Mouse (Mus musculus): Measurements from ENCODE around the gene Robo2. TPM values are rescaled to one million over a fixed set of nuclear protein-coding genes. Genes with fewer than 3 reads are reported as not detected.

Gene Robo2
- 102 and 112 TPM in 2 replicates for polyA plus RNA-seq (2015; fragmentation: Nextera tagmentation; extraction: Ambion mirVana)

- Histone ChIP-seq H3K9ac (replicated peaks) (peak within 1 kb of the TSS; percentile 82), H3K4me3 (peak within 1 kb of the TSS; percentile 74), H3K36me3 (no peaks in the 10 kb centered on the region), H3K27ac (replicated peaks) (peak within 1 kb of the TSS; percentile 92), H3K4me1 (peaks cover 6% of the 10 kb centered on the region), H3K4me2 (replicated peaks) (peak within 1 kb of the TSS; percentile 94), H3K27me3 (no peaks in the 10 kb centered on the region), H3K9me3 (no peaks in the 10 kb centered on the region)
- under 1% methylated on average over 43 of the region's 43 CpGs for WGBS
- peak; percentile 84 for ATAC-seq (replicated peaks)
These were observed at the start of gene Robo2 for GRCm38 (mm10) chr16:74411481-74412251. Gene Robo2 (minus strand): TSS chr16:74411825.

DNA sequence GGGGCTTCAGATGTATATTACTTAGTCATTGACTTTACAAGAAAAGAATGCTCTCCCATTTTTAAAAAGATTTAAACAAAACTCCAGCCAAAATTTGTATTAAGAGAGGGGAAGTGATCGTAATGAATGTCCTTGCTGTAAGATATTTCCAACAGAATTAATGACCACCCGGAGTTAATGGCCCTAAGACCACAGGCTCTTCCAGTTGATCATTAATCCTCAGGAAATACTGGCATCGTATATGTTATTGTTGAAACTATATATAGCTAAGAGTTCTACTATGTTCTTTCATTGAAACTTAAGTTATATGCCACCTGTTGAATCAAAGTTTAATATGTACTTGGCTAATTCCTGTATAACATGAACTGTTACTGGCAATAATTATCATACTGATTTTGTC, 46.5 kb upstream of the Robo2 start:
- WGBS = 89% methylated on average over 3 of the region's 3 CpGs
- H3K36me3 ChIP-seq = no peaks in the 10 kb centered on the region
- H3K27ac ChIP-seq (replicated peaks) = no peak overlapping the region
- H3K9me3 ChIP-seq = no peaks in the 10 kb centered on the region
- ATAC-seq (replicated peaks) = no peak
- no peak overlapping the region for H3K4me2 ChIP-seq (replicated peaks)
- H3K27me3 ChIP-seq = no peaks in the 10 kb centered on the region
- H3K4me3 ChIP-seq = no peak overlapping the region
- no peak overlapping the region for H3K9ac ChIP-seq (replicated peaks)
- peaks cover 15% of the 10 kb centered on the region for H3K4me1 ChIP-seq

- Histone ChIP-seq H3K4me3 (no peak overlapping the region), H3K4me1 (peaks cover 12% of the 10 kb centered on the region), H3K27ac (replicated peaks) (no peak overlapping the region), H3K9ac (replicated peaks) (no peak overlapping the region), H3K27me3 (no peaks in the 10 kb centered on the region), H3K4me2 (replicated peaks) (no peak overlapping the region), H3K9me3 (no peaks in the 10 kb centered on the region), H3K36me3 (no peaks in the 10 kb centered on the region)
- WGBS = 83% methylated on average over 8 of the region's 8 CpGs
- ATAC-seq (replicated peaks) = no peak
These were observed 46.1 kb upstream of the Robo2 start for GRCm38 (mm10) chr16:74457736-74458135.

DNA sequence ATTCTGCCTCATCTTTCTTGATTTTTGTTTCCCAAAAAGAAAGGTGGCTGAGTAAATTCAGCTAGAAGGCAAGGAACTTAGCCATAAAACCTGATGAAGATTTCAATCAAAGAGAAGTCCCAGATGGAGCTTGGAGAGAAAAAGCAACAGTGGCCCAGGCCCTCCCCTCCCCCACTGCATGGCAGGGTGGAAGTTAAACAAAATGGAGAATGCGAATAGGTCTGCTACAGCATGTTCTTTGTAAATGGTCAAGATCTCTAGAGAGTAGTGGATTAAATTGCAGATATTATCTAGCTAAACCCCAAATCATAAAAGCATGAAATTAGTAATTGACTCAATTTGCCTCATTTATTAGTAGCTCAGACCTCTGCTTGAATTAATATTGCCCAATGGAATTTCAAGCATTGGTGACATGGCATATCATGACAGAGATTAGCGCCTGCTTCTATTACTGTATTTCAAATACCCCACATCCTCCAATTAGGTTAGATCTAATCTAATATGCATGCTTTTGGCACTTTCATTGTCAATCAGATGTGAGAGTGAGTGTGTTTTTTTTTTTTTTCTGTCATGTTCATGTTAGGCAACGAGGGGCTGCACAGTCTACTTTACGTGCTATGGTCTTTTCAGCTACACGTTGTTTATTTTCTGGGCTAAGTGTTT, 45.3 kb upstream of the Robo2 start:
- Histone ChIP-seq H3K9me3 (no peaks in the 10 kb centered on the region), H3K36me3 (no peaks in the 10 kb centered on the region), H3K27me3 (no peaks in the 10 kb centered on the region), H3K9ac (replicated peaks) (no peak overlapping the region), H3K27ac (replicated peaks) (peak overlapping the region; percentile 46), H3K4me1 (peaks cover 12% of the 10 kb centered on the region), H3K4me2 (replicated peaks) (no peak overlapping the region), H3K4me3 (no peak overlapping the region)
- ATAC-seq (replicated peaks) = peak; percentile 29; the same call in 1 of the 2 replicates
- WGBS = 41% methylated on average over 5 of the region's 5 CpGs

GRCm38 (mm10) chr16:74455179-74455578, 43.6 kb upstream of the Robo2 start:
- Histone ChIP-seq H3K27ac (replicated peaks) (no peak overlapping the region), H3K27me3 (no peaks in the 10 kb centered on the region), H3K4me1 (peaks cover 12% of the 10 kb centered on the region), H3K4me2 (replicated peaks) (no peak overlapping the region), H3K9me3 (no peaks in the 10 kb centered on the region), H3K9ac (replicated peaks) (no peak overlapping the region), H3K4me3 (no peak overlapping the region), H3K36me3 (no peaks in the 10 kb centered on the region)
- no peak for ATAC-seq (replicated peaks)
- 24% methylated on average over 2 of the region's 2 CpGs for WGBS

- WGBS = 80% methylated on average over 4 of the region's 4 CpGs
- no peak overlapping the region for H3K4me2 ChIP-seq (replicated peaks)
These were observed 36.4 kb upstream of the Robo2 start for GRCm38 (mm10) chr16:74448025-74448424.

GRCm38 (mm10) chr16:74427071-74427470, 15.4 kb upstream of the Robo2 start:
- no peaks in the 10 kb centered on the region for H3K27me3 ChIP-seq
- H3K9ac ChIP-seq (replicated peaks) = no peak overlapping the region
- no peak overlapping the region for H3K4me3 ChIP-seq
- H3K27ac ChIP-seq (replicated peaks) = no peak overlapping the region
- ATAC-seq (replicated peaks) = no peak
- 12% methylated on average over 2 of the region's 2 CpGs for WGBS
- H3K36me3 ChIP-seq = no peaks in the 10 kb centered on the region
- H3K4me1 ChIP-seq = no peaks in the 10 kb centered on the region
- no peaks in the 10 kb centered on the region for H3K9me3 ChIP-seq
- H3K4me2 ChIP-seq (replicated peaks) = no peak overlapping the region

More at GRCm38 (mm10) chr16:74448025-74448424, 36.4 kb upstream of the Robo2 start:
- Histone ChIP-seq H3K27me3 (no peaks in the 10 kb centered on the region), H3K9me3 (no peaks in the 10 kb centered on the region), H3K4me3 (no peak overlapping the region), H3K9ac (replicated peaks) (no peak overlapping the region), H3K36me3 (no peaks in the 10 kb centered on the region), H3K27ac (replicated peaks) (no peak overlapping the region), H3K4me1 (no peaks in the 10 kb centered on the region)
- no peak for ATAC-seq (replicated peaks)

DNA sequence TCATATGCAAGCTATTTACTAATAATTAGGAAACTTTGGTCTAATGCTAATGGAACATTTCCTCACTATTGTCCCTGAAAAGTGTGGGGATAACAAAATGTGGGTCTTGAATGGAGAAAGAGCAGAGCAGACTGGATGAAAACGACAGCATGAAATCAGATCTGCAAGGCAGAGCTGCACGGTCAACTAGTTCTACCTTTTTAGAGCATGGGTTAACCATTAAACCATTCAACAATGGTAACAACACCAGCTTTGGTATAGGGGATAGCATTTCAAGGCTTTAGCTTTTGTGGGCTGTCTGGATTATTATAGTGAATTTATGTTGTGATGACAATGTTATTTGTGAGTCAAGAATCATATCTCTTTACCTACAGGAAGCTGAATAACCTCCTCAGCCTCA, 8.7 kb upstream of the Robo2 start:
- no peak overlapping the region for H3K4me3 ChIP-seq
- H3K27ac ChIP-seq (replicated peaks) = no peak overlapping the region
- WGBS = 76% methylated on average over 2 of the region's 2 CpGs
- H3K36me3 ChIP-seq = no peaks in the 10 kb centered on the region
- H3K9me3 ChIP-seq = no peaks in the 10 kb centered on the region
- H3K4me1 ChIP-seq = no peaks in the 10 kb centered on the region
- H3K4me2 ChIP-seq (replicated peaks) = no peak overlapping the region
- H3K9ac ChIP-seq (replicated peaks) = no peak overlapping the region
- ATAC-seq (replicated peaks) = no peak
- no peaks in the 10 kb centered on the region for H3K27me3 ChIP-seq

DNA sequence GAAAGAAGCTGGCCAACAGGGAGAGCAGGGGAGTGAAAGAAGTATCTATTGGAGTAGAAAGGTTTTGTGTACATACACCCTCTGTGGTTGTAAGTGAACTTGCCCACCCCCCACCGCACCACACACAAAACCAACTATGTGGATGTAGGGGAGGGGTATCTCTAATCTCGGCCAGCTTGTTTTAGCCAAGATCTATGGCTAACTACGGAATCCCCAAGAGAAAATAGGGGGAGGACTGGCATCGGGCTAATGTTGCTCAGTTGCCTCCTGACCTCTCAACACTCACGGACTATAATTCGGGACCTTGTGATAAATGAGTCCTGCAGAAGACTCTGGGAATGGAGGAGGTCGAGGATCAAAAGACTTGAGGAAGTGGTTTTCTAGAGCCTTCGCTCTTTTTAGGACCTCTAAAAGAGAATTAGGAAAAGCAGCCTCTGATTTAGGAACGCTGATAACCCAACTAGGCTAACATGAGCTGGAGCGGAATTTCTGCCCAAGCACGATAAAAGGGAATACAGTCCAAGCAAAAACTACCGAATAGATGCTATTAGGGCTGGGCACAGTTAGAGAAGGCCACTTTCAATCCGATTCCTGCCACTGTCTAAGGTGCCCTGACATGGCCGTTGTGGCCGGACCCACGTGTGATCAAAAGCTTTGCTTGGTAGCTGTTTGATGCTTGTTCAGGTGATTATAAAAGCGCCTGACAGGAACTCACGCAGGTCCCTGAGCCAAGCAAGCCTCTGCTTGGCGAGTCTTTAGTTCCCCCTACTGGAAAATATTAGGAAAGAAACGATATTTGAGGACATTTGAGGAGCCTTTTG, 1.1 kb upstream of the Robo2 start:
- H3K27me3 ChIP-seq = no peaks in the 10 kb centered on the region
- peak overlapping the region; percentile 92 for H3K27ac ChIP-seq (replicated peaks)
- peaks cover 6% of the 10 kb centered on the region for H3K4me1 ChIP-seq
- H3K36me3 ChIP-seq = no peaks in the 10 kb centered on the region
- H3K4me3 ChIP-seq = peak overlapping the region; percentile 74
- WGBS = under 1% methylated on average over 20 of the region's 20 CpGs
- H3K4me2 ChIP-seq (replicated peaks) = peak overlapping the region; percentile 94
- H3K9ac ChIP-seq (replicated peaks) = peak overlapping the region; percentile 44
- peak; percentile 58 for ATAC-seq (replicated peaks)
- no peaks in the 10 kb centered on the region for H3K9me3 ChIP-seq

DNA sequence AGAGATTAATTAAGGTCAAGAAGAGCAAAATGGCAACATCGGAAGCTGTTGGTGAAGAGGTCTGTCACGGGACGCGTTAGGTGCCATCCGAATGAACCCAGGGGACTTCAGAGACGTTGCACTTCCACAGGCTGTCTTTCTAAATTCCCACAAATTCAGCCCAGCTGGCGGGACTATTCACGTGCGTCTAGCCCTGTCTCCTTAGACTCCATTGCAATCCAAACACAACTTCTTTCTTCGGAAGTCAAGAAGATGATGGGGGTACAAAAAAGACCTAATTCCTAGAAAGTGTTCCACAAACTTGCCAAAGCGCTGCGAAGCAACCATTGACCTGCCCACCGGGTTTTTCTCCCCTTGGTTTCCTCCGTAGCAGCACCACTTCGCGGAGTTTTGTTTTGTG, 604 bp downstream of the Robo2 start:
- no peaks in the 10 kb centered on the region for H3K9me3 ChIP-seq
- H3K36me3 ChIP-seq = no peaks in the 10 kb centered on the region
- peak overlapping the region; percentile 92 for H3K27ac ChIP-seq (replicated peaks)
- peak overlapping the region; percentile 94 for H3K4me2 ChIP-seq (replicated peaks)
- 0% methylated on average over 16 of the region's 16 CpGs for WGBS
- H3K4me1 ChIP-seq = peaks cover 6% of the 10 kb centered on the region
- no peaks in the 10 kb centered on the region for H3K27me3 ChIP-seq
- peak overlapping the region; percentile 82 for H3K9ac ChIP-seq (replicated peaks)
- ATAC-seq (replicated peaks) = no peak
- H3K4me3 ChIP-seq = peak overlapping the region; percentile 74

DNA sequence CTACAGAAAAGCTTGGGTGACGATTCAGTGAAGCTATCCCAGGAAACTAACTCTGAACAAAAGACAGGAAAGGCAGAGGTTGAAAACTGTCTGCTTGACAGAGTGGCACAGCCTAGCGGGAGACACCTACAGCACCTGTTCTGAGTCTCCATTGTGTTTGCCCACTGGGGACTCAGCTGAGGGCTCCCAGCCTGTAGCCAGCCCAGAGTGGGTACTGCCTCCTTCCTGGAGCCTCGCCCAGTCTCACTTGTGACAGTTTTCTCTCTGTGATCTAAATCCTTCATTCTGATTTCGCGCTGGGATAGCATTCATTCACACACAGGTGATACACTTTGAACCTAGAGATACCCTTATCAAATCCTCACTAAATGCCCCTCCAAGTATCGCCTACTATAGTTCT, 1.5 kb downstream of the Robo2 start:
- peak overlapping the region; percentile 74 for H3K4me3 ChIP-seq
- H3K27ac ChIP-seq (replicated peaks) = peak overlapping the region; percentile 92
- ATAC-seq (replicated peaks) = no peak
- no peaks in the 10 kb centered on the region for H3K27me3 ChIP-seq
- 11% methylated on average over 6 of the region's 6 CpGs for WGBS
- peak overlapping the region; percentile 82 for H3K9ac ChIP-seq (replicated peaks)
- peak overlapping the region; percentile 94 for H3K4me2 ChIP-seq (replicated peaks)
- peaks cover 6% of the 10 kb centered on the region for H3K4me1 ChIP-seq
- H3K9me3 ChIP-seq = no peaks in the 10 kb centered on the region
- H3K36me3 ChIP-seq = no peaks in the 10 kb centered on the region

- ATAC-seq (replicated peaks) = no peak
- peak overlapping the region; percentile 82 for H3K9ac ChIP-seq (replicated peaks)
- no peaks in the 10 kb centered on the region for H3K27me3 ChIP-seq
- no peaks in the 10 kb centered on the region for H3K36me3 ChIP-seq
- 45% methylated on average over 4 of the region's 4 CpGs for WGBS
- H3K4me3 ChIP-seq = peak overlapping the region; percentile 74
- no peaks in the 10 kb centered on the region for H3K9me3 ChIP-seq
- H3K4me1 ChIP-seq = peaks cover 6% of the 10 kb centered on the region
- peak overlapping the region; percentile 92 for H3K27ac ChIP-seq (replicated peaks)
- H3K4me2 ChIP-seq (replicated peaks) = peak overlapping the region; percentile 94
These were observed 2.1 kb downstream of the Robo2 start for GRCm38 (mm10) chr16:74409548-74409947.

All from forebrain, embryonic 15.5 days (tissue).